Mouse (Mus musculus): Measurements from ENCODE around the gene Zbtb20.

DNA sequence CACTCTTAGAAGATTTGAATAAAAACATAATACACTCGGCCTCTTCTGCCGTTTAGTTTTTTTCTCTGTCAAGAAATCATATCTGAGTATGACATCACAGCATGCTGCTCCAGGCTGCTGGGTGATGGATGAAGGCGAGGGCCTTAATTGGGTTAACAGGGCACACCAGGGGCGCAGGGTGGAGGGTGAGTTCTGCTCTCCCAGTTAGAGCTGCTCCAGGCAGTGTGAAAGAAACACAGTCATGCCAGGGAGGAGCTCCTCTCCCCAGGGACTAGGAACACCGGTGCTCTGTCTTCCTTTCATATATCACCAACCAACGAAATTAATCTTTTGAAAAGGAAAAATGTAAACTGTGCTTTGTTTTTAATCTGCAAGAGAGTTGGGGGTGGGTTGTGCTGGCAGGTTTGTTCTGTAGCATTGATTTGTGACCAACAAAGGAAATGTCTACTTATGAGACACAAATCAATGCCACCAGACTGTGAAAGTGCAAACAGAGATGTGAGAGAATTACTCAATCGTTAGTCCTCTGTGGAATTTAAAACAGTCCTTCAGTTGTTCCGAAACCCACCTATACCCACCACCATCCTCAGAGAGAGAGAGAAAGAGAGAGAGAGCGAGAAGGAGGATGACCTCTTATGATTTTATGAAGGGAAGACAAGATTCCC, 673.9 kb downstream of the Zbtb20 start:
- TF ChIP-seq POLR2A (IDR thresholded peaks at IDR 0.05; ENCODE audit: insufficient read depth, low read depth, low read length) (no peak), CTCF (IDR thresholded peaks at IDR 0.05; ENCODE audit: insufficient read depth, low read depth, low read length) (no peak)

Data from olfactory bulb, adult 2 months (tissue).